Mouse (Mus musculus): ENCODE data around the gene Iqcn. TPM values are rescaled to one million over a fixed set of nuclear protein-coding genes. Genes with fewer than 3 reads are reported as not detected.

The Iqcn gene
- polyA plus RNA-seq, 1 experiment = 0.23 TPM

GRCm38 (mm10) chr8:70752000-70752764 is 48.9 kb downstream of the Iqcn start:
- peak; percentile 71 for DNase-seq (ENCODE audit: low read depth)
- TF ChIP-seq CTCF (IDR thresholded peaks at IDR 0.05; ENCODE audit: borderline replicate concordance, extremely low read depth, insufficient read depth, insufficient read length) (peak; percentile 74; the same call in 1 of the 2 replicates), POLR2A (IDR thresholded peaks at IDR 0.05; ENCODE audit: borderline replicate concordance, extremely low read depth, insufficient read depth, insufficient read length, poor library complexity, severe bottlenecking) (no peak)

GRCm38 (mm10) chr8:70753151-70753550 is 49.9 kb downstream of the Iqcn start:
- DNase-seq (ENCODE audit: low read depth) = no peak
- TF ChIP-seq POLR2A (IDR thresholded peaks at IDR 0.05; ENCODE audit: borderline replicate concordance, extremely low read depth, insufficient read depth, insufficient read length, poor library complexity, severe bottlenecking) (no peak), CTCF (IDR thresholded peaks at IDR 0.05; ENCODE audit: borderline replicate concordance, extremely low read depth, insufficient read depth, insufficient read length) (no peak)

- peak; percentile 59; the same call in 1 of the 2 replicates for TF ChIP-seq POLR2A (IDR thresholded peaks at IDR 0.05; ENCODE audit: borderline replicate concordance, extremely low read depth, insufficient read depth, insufficient read length, poor library complexity, severe bottlenecking)
- TF ChIP-seq CTCF (IDR thresholded peaks at IDR 0.05; ENCODE audit: borderline replicate concordance, extremely low read depth, insufficient read depth, insufficient read length) = no peak
- peak; percentile 100 for DNase-seq (ENCODE audit: low read depth)
These were observed 51.0 kb downstream of the Iqcn start, which contains the start of gene Rab3a for GRCm38 (mm10) chr8:70754043-70754870. Rab3a (plus strand) TSS chr8:70754679.

GRCm38 (mm10) chr8:70754871-70755660 is 51.8 kb downstream of the Iqcn start:
- peak; percentile 84 for DNase-seq (ENCODE audit: low read depth)
- no peak for TF ChIP-seq POLR2A (IDR thresholded peaks at IDR 0.05; ENCODE audit: borderline replicate concordance, extremely low read depth, insufficient read depth, insufficient read length, poor library complexity, severe bottlenecking)
- no peak for TF ChIP-seq CTCF (IDR thresholded peaks at IDR 0.05; ENCODE audit: borderline replicate concordance, extremely low read depth, insufficient read depth, insufficient read length)

GRCm38 (mm10) chr8:70755661-70756475 is 52.6 kb downstream of the Iqcn start:
- DNase-seq (ENCODE audit: low read depth) = no peak
- TF ChIP-seq POLR2A (IDR thresholded peaks at IDR 0.05; ENCODE audit: borderline replicate concordance, extremely low read depth, insufficient read depth, insufficient read length, poor library complexity, severe bottlenecking) = no peak
- TF ChIP-seq CTCF (IDR thresholded peaks at IDR 0.05; ENCODE audit: borderline replicate concordance, extremely low read depth, insufficient read depth, insufficient read length) = no peak

- TF ChIP-seq POLR2A (IDR thresholded peaks at IDR 0.05; ENCODE audit: borderline replicate concordance, extremely low read depth, insufficient read depth, insufficient read length, poor library complexity, severe bottlenecking) (no peak), CTCF (IDR thresholded peaks at IDR 0.05; ENCODE audit: borderline replicate concordance, extremely low read depth, insufficient read depth, insufficient read length) (no peak)
- no peak for DNase-seq (ENCODE audit: low read depth)
These were observed 53.3 kb downstream of the Iqcn start for GRCm38 (mm10) chr8:70756476-70757040.

- peak; percentile 41; the same call in 1 of the 2 replicates for TF ChIP-seq CTCF (IDR thresholded peaks at IDR 0.05; ENCODE audit: borderline replicate concordance, extremely low read depth, insufficient read depth, insufficient read length)
- no peak for TF ChIP-seq POLR2A (IDR thresholded peaks at IDR 0.05; ENCODE audit: borderline replicate concordance, extremely low read depth, insufficient read depth, insufficient read length, poor library complexity, severe bottlenecking)
- DNase-seq (ENCODE audit: low read depth) = peak; percentile 63
These were observed 54.5 kb downstream of the Iqcn start for GRCm38 (mm10) chr8:70757523-70758307.

- DNase-seq (ENCODE audit: low read depth) = peak; percentile 80
- no peak for TF ChIP-seq POLR2A (IDR thresholded peaks at IDR 0.05; ENCODE audit: borderline replicate concordance, extremely low read depth, insufficient read depth, insufficient read length, poor library complexity, severe bottlenecking)
- TF ChIP-seq CTCF (IDR thresholded peaks at IDR 0.05; ENCODE audit: borderline replicate concordance, extremely low read depth, insufficient read depth, insufficient read length) = no peak
These were observed 55.0 kb downstream of the Iqcn start for GRCm38 (mm10) chr8:70758308-70758615.

Measured in brain, embryonic 14.5 days (tissue).